Mouse (Mus musculus) G1E-ER4 (cell line): ENCODE data around the gene Mfsd4a. TPM values are rescaled to one million over a fixed set of nuclear protein-coding genes. Genes with fewer than 3 reads are reported as not detected.

Experiments
- GATA1 ChIP-seq: IDR thresholded peaks from one replicate; pipeline ENCODE4 v1.8.0; 2012; ENCODE audit warnings: low read length, inconsistent platforms
- polyA plus RNA-seq: library from polyadenylated mRNA; stranded (reverse); fragments of >175 nt; gene quantifications from 2 replicates; pipeline ENCODE4 v1.2.3, GENCODE M21; 2012

Gene Mfsd4a
- polyA plus RNA-seq, 1 experiment = not detected

DNA sequence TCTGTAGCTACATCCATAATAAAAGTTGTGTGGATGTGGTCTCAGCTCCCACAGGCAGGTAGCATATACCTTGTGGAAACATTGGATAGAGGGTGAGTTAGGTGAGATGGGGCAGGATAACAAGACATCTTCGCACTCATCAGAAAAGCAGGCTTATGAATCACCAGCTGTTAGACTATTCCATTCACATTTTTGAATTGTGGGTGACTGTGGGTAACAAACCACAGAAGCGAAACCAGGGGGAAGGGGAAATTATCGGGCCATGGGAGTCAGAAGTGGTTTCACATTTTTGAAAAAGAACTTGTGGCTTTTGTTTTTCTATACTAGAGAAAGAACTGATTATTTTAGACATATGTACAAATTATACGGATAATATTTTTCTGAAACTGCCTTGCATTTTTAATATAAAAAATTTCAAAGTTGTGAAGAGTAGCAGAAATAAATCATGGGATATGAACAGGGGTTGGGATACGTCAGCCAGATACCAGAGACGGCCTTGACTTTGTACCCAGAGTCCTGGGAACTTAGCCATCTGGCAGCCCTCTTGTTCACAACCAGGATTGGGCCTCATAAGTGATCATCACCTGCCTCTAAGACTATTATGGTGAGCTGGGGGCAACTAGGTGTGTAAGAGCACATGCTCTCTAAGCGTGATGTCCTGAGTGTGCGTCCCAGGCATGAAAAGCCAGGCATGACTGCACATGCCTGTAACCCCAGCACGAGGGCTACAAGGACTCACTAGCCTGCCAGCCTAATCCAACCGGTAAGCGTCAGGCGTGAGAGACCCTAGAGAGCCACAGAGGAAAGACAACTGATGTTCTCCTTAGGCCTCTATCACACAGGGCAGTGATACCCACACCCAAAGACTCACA, 74.5 kb downstream of the Mfsd4a start:
- TF ChIP-seq GATA1 = no peak

DNA sequence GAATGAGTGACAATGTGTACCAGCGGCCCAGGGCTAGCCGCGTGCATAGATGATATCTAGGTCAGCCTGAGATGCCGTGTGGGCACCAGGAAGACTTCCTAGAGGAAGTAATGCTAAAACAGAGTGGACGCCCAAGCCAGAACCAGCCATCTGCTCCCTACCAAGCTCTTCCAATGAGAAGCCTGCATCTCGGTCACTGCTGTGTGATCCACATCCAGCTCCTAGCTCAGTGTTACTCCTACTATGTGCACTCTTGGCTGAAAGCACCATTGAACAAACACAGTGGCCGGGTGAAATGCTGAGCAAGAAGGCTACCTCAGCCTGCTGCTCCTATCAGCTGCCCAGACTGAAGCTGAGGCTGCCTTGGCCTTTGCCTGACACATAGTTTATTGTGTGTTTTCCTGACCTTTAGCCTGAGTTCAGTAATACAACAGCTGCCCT, 75.3 kb downstream of the Mfsd4a start:
- TF ChIP-seq GATA1 = no peak

DNA sequence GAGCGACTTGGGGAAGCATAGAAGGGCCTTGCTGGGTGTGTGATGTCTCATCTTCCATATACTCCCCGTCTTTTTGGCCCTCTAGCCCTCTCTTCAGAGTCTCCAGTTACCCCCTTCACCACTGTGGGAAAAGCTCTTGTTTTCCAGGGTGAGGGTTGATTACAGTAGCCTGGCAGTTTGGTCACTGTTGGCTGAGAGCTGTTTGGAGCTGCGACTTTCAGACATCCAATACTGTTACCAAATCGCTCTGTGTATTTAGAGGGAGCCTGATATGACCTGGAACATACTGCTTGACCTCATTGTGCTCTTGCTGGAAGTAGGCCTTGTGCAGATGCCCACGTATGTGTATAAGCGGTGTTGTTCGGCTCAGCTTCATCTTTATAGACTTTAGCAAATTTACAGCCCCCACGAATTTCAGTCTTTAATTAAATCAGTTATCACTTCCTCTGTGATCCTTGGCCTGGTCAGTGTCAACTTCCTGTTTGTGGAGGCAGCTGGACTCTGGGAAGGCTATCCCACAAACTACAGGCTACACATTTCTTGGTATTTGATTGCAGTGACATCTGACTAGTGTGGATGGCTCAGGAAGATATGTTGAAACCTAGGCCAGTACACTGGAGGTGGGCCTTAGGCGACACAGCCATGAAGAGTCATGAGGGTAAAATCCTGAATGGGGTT, 77.6 kb downstream of the Mfsd4a start:
- TF ChIP-seq GATA1 = no peak

DNA sequence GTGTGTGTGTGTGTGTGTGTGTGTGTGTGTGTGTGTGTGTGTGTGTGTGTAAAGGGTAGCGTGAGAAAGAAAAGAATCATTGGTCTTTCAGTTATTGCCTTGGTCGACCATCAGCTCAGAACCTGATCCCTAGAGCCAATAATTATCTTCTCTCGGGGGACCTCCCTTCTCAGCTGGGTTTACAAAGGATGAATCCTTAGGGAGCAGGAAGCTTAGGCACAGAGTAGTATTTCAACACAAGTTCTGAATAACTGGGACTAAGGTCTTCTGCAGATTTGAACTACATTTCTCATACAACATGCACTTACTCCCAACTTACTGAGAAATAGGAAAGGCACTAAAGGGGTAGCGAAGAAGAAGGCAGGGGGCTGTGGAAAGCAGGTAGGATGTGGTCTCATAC, 78.4 kb downstream of the Mfsd4a start:
- TF ChIP-seq GATA1 = no peak

DNA sequence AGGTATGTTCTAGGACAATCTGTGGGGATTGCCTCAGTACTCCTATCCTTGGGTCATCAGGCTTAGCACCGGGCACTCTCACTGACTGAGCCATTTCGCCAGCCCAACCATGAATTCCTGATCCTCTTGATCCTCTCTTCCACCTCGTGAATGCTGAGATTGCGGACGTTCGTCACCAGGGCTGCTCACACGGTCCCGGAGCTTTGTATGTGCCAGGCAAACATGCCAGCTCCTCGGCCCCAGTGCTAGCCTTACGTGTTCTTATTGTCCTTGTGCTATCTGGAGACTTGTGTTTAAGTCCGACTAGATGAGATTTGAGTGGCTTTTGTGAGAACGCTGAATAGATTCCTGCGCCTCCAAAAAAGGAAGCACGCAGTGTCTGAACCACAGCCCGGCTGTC, 80.4 kb downstream of the Mfsd4a start:
- no peak for TF ChIP-seq GATA1

DNA sequence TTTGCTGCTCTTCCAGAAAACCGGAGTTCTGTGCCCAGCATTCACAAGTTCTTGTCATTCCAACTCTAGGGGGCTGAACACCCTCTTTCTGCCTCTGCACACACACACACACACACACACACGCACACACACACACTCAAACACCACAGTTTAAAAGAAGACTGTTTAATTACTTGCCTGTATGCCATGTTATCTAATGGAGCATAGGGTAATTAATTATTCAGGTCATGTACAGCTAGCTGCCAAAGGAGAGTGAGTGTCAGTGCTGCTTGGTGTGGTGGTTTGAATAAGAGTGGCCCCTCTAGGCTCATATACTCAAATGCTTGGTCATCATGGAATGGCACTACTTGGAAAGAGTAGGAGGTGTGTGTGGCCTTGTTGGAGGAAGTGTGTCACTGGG, 84.1 kb downstream of the Mfsd4a start:
- TF ChIP-seq GATA1 = no peak

DNA sequence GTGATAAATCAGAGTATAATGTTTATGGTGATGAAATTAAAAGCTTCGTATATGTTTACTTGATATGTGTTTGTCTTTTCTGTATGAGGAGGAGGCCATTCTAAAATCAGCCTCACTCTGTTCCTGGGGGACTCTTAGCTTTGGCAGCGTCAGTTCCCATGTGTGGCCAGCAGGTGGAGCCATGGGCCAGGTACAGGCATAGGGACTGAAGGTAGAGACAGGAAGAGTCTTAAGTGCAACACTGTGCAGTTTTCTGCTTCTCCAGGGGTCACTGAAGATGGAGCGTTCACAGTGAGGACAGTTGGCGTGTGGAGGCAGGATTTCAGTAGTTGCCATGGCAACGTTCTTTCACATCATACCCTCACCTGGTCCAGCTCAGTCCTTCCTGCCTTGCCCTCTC, 85.0 kb downstream of the Mfsd4a start:
- no peak for TF ChIP-seq GATA1

DNA sequence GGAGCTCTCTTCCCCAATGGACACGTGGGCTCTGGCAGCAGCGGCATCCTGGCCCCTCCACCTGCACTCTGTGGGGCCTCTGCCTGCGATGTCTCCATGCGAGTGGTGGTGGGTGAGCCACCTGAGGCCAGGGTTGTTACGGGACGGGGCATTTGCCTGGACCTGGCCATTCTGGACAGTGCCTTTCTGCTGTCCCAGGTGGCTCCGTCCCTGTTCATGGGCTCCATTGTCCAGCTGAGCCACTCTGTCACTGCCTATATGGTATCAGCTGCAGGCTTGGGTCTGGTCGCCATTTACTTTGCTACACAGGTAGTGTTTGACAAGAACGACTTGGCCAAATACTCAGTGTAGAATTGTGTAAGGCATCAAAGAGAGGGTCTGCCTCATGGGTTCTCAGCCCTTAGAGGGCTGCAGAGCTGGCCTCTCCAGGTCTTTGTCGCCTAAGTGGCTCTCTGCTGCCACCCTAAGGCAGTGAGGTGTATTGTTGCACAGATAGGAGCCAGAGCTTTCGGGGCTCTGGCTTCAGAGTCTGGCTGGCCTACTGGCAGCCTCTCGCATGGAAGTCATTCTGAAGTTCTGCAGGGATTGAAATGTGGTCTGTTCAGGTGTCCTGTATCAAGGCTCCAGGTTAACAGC, 86.4 kb downstream of the Mfsd4a start:
- TF ChIP-seq GATA1 = no peak

DNA sequence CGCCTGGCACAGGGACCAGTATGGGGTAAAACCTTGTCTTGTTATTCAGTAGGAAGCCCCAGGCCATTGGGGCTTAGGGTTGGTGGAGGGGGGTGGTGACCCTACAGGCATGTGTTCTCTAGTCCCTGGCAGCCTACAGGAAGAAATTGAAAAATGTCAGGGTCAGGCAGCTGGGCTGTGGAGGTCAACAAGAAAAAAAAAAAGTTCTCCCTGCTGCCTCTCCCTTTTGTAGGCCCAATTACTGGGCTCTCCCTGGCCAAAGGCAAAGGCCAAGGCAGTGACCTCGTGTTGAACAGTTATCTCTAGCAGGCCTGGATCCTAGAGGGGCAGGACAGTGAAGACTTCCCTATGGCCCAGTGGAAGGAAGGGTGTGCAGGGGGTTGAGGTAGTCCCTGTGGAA, 87.4 kb downstream of the Mfsd4a start:
- no peak for TF ChIP-seq GATA1

DNA sequence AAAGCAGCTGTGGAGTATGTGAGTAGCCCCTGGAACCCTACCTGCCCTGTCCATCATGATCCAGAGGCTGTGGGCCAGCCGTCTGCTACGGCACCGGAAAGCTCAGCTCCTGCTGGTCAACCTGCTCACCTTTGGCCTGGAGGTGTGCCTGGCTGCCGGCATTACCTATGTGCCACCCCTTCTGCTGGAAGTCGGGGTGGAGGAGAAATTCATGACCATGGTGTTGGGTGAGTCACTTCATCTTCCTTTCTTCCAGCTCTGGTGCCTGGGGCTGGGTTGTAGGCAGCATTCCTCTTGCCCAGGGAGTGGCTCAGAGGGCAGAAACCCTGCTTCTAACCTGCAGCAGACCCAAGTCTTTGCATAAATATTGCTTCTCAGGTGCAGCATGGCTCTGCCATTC, 91.0 kb downstream of the Mfsd4a start:
- TF ChIP-seq GATA1 = no peak

DNA sequence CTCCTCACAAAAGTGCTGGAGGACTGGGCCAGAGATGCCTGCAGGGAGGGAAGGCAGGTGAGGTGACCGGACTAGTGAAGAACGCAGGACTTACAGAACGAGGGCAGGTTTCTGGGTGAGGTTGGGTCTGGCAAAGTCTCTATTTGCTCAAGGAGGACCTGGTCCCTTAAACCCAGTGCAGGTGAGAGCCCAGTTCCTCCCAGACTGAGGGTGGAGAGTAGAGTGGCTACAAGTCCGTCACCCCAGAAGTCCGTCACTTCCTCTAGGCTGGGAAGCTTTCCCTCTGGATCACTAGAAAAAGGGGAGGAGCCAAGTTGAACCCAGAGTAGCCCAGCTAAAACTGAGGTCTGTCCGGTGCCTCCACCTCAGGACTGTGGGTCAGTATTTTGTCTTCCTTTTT, 93.9 kb downstream of the Mfsd4a start:
- no peak for TF ChIP-seq GATA1

Other genes starting within 250 kb of the Mfsd4a start
- 6.1 and 10.8 TPM in 2 replicates for gene Slc41a1, start 240.6 kb downstream of the Mfsd4a start, polyA plus RNA-seq
- gene Rab29, start 200.8 kb downstream of the Mfsd4a start, polyA plus RNA-seq = not detected in 2 replicates
- 29.2 and 32.7 TPM in 2 replicates for gene Nucks1, start 157.5 kb downstream of the Mfsd4a start, polyA plus RNA-seq
- gene Slc45a3, start 105.1 kb downstream of the Mfsd4a start, polyA plus RNA-seq = 0.10 and 0.12 TPM in 2 replicates
- 5.0 and 5.1 TPM in 2 replicates for gene Elk4, start 60.5 kb downstream of the Mfsd4a start, polyA plus RNA-seq
- not detected in 2 replicates for gene Cdk18, start 71.6 kb upstream of the Mfsd4a start, polyA plus RNA-seq
- not detected in 2 replicates for gene Lemd1, start 123.4 kb upstream of the Mfsd4a start, polyA plus RNA-seq
- not detected in 2 replicates for gene AC124108.1, start 123.4 kb upstream of the Mfsd4a start, polyA plus RNA-seq
- not detected in 2 replicates for gene Gm10188, start 161.7 kb upstream of the Mfsd4a start, polyA plus RNA-seq
- not detected in 2 replicates for gene Klhdc8a, start 230.6 kb upstream of the Mfsd4a start, polyA plus RNA-seq
- gene Nuak2, start 248.1 kb upstream of the Mfsd4a start, polyA plus RNA-seq = 0.02 TPM in 1 of 2 replicates, not detected in the other